Mouse (Mus musculus) CH12.LX (cell line): ENCODE measurements around the gene Hexim2. TPM values are rescaled to one million over a fixed set of nuclear protein-coding genes. Genes with fewer than 3 reads are reported as not detected.

Experiments used
- DNase-seq: peaks from one replicate; pipeline ENCODE4 v3.0.0-alpha.2; 2013; ENCODE audit errors: extremely low read depth
- H3K27ac ChIP-seq: 2 replicates; pipeline ENCODE4 v1.5.1; 2012; ENCODE audit warnings: low read depth, mild to moderate bottlenecking, control low read depth, moderate library complexity; ENCODE audit not compliant: insufficient read depth
- H3K27me3 ChIP-seq: replicated peaks from 2 replicates; pipeline ENCODE3; 2012; ENCODE audit warnings: inconsistent platforms
- H3K36me3 ChIP-seq, 2 experiments: replicated peaks in 1 of 2; 2 replicates each; pipeline versions ENCODE3 to v1.6.1; 2012; ENCODE audit warnings: inconsistent platforms in 1 of 2, low read length in 1 of 2, mild to moderate bottlenecking in 1 of 2, mixed read lengths in 1 of 2, moderate library complexity in 1 of 2; ENCODE audit not compliant: control insufficient read depth in 1 of 2, insufficient read depth in 1 of 2
- H3K4me1 ChIP-seq, 2 experiments: 2 replicates each; pipeline ENCODE4 v1.6.1; 2012; ENCODE audit warnings: inconsistent platforms in 1 of 2, moderate library complexity in 1 of 2; ENCODE audit not compliant: insufficient read depth in 2 of 2, control insufficient read depth in 1 of 2
- H3K4me2 ChIP-seq: 2 replicates; pipeline ENCODE4 v1.6.1; 2012; ENCODE audit warnings: low read depth, mild to moderate bottlenecking, control low read depth; ENCODE audit not compliant: poor library complexity, insufficient read depth, severe bottlenecking
- H3K4me3 ChIP-seq, 3 experiments: fragments of 150-350 bp in 1 of 3; sonication (generic) in 1 of 3; replicated peaks in 1 of 3; 2 replicates each; pipeline versions ENCODE3 to v1.5.1; 2011 to 2012; ENCODE audit warnings: low read depth in 2 of 3, low read length in 2 of 3, mild to moderate bottlenecking in 2 of 3, moderate library complexity in 2 of 3, control low read depth in 1 of 3, improper control_type of control experiment in 1 of 3, inconsistent platforms in 1 of 3, mixed read lengths in 1 of 3; ENCODE audit not compliant: poor library complexity in 1 of 3
- H3K79me2 ChIP-seq: replicated peaks from 2 replicates; pipeline ENCODE4 v1.6.1; 2012; ENCODE audit warnings: mild to moderate bottlenecking, moderate library complexity; ENCODE audit not compliant: control insufficient read depth, poor library complexity, insufficient read depth, severe bottlenecking; ENCODE audit errors: extremely low read depth
- H3K9ac ChIP-seq: 2 replicates; pipeline ENCODE4 v1.6.1; 2012; ENCODE audit warnings: low read depth, mild to moderate bottlenecking, control low read depth, moderate library complexity; ENCODE audit not compliant: insufficient read depth
- H3K9me3 ChIP-seq: replicated peaks from 2 replicates; pipeline ENCODE3; 2012; ENCODE audit warnings: low read length, inconsistent platforms, mixed read lengths
- BHLHE40 ChIP-seq: IDR thresholded peaks from 2 replicates; pipeline ENCODE4 v1.6.1; 2011; ENCODE audit warnings: mild to moderate bottlenecking, low read depth, low read length, improper control_type of control experiment
- CHD1 ChIP-seq: IDR thresholded peaks from 2 replicates; pipeline ENCODE4 v1.6.1; 2012; ENCODE audit warnings: low read depth, low read length, improper control_type of control experiment, inconsistent platforms
- CHD2 ChIP-seq: IDR thresholded peaks from 2 replicates; pipeline ENCODE4 v1.6.1; 2011; ENCODE audit warnings: low read length, improper control_type of control experiment
- ETS1 ChIP-seq: conservative IDR thresholded peaks from 2 replicates; pipeline ENCODE4 v1.6.1; 2012; ENCODE audit warnings: low read depth, mild to moderate bottlenecking, inconsistent platforms, low read length, improper control_type of control experiment, moderate library complexity
- GABPA ChIP-seq: IDR thresholded peaks from 2 replicates; pipeline ENCODE4 v1.6.1; 2012; ENCODE audit warnings: low read depth, low read length, improper control_type of control experiment, inconsistent platforms; ENCODE audit not compliant: insufficient replicate concordance
- IRF4 ChIP-seq: IDR thresholded peaks from 2 replicates; pipeline ENCODE4 v1.6.1; 2014; ENCODE audit warnings: low read depth, mild to moderate bottlenecking, inconsistent platforms, low read length, improper control_type of control experiment
- JUN ChIP-seq: IDR thresholded peaks from 2 replicates; pipeline ENCODE4 v1.6.1; 2011; ENCODE audit warnings: low read depth, mild to moderate bottlenecking, low read length, improper control_type of control experiment, moderate library complexity; ENCODE audit not compliant: insufficient read depth
- JUND ChIP-seq: conservative IDR thresholded peaks from 2 replicates; pipeline ENCODE4 v1.6.1; 2011; ENCODE audit warnings: low read depth, low read length, improper control_type of control experiment
- MAFK ChIP-seq: IDR thresholded peaks from 2 replicates; pipeline ENCODE4 v1.6.1; 2011; ENCODE audit warnings: low read length, improper control_type of control experiment; ENCODE audit not compliant: insufficient replicate concordance
- MAX ChIP-seq: IDR thresholded peaks from 2 replicates; pipeline ENCODE4 v1.6.1; 2011; ENCODE audit warnings: low read length, improper control_type of control experiment
- MAZ ChIP-seq: IDR thresholded peaks from 2 replicates; pipeline ENCODE4 v1.6.1; 2012; ENCODE audit warnings: low read depth, mild to moderate bottlenecking, inconsistent platforms, low read length, improper control_type of control experiment, moderate library complexity
- MEF2A ChIP-seq: IDR thresholded peaks from 2 replicates; pipeline ENCODE4 v1.6.1; 2014; ENCODE audit warnings: low read depth, mild to moderate bottlenecking, inconsistent platforms, low read length, improper control_type of control experiment, borderline replicate concordance
- MXI1 ChIP-seq: IDR thresholded peaks from 2 replicates; pipeline ENCODE4 v1.6.1; 2011; ENCODE audit warnings: mild to moderate bottlenecking, low read depth, low read length, improper control_type of control experiment
- MYC ChIP-seq: IDR thresholded peaks from 2 replicates; pipeline ENCODE4 v1.6.1; 2011; ENCODE audit warnings: low read depth, mild to moderate bottlenecking, improper control_type of control experiment, low read length
- PAX5 ChIP-seq: IDR thresholded peaks from 2 replicates; pipeline ENCODE4 v1.6.1; 2012; ENCODE audit warnings: low read length, inconsistent platforms, mixed read lengths
- RCOR1 ChIP-seq: conservative IDR thresholded peaks from 2 replicates; pipeline ENCODE4 v1.6.1; 2012; ENCODE audit warnings: low read depth, mild to moderate bottlenecking, inconsistent platforms, low read length, improper control_type of control experiment
- SIN3A ChIP-seq: IDR thresholded peaks from 2 replicates; pipeline ENCODE4 v1.6.1; 2012; ENCODE audit warnings: low read length, improper control_type of control experiment, inconsistent platforms
- SMC3 ChIP-seq: IDR thresholded peaks from 2 replicates; pipeline ENCODE4 v1.6.1; 2011; ENCODE audit warnings: low read depth, low read length, improper control_type of control experiment
- TBP ChIP-seq: conservative IDR thresholded peaks from 2 replicates; pipeline ENCODE4 v1.6.1; 2011; ENCODE audit warnings: low read depth, low read length, improper control_type of control experiment
- UBTF ChIP-seq: IDR thresholded peaks from 2 replicates; pipeline ENCODE4 v1.6.1; 2012; ENCODE audit warnings: low read depth, mild to moderate bottlenecking, inconsistent platforms, low read length, improper control_type of control experiment, moderate library complexity
- USF1 ChIP-seq: IDR thresholded peaks from 2 replicates; pipeline ENCODE4 v1.6.1; 2014; ENCODE audit warnings: low read depth, mild to moderate bottlenecking, inconsistent platforms, low read length, improper control_type of control experiment
- USF2 ChIP-seq: conservative IDR thresholded peaks from 2 replicates; pipeline ENCODE4 v1.6.1; 2011; ENCODE audit warnings: low read depth, low read length, improper control_type of control experiment
- ZKSCAN1 ChIP-seq: IDR thresholded peaks from 2 replicates; pipeline ENCODE4 v1.6.1; 2012; ENCODE audit warnings: low read depth, inconsistent platforms, low read length, improper control_type of control experiment, borderline replicate concordance
- ZMIZ1 ChIP-seq: IDR thresholded peaks from 2 replicates; pipeline ENCODE4 v1.6.1; 2012; ENCODE audit warnings: low read depth, mild to moderate bottlenecking, inconsistent platforms, low read length, improper control_type of control experiment
- ZNF384 ChIP-seq: IDR thresholded peaks from 2 replicates; pipeline ENCODE4 v1.6.1; 2012; ENCODE audit warnings: low read depth, low read length, improper control_type of control experiment, inconsistent platforms
- dilution Hi-C: fragments of 300-500 bp; cut with MboI; formaldehyde crosslinking; loops from 2 replicates; pipeline ENCODE4 v1.14.3; 2020; ENCODE audit warnings: low sequenced_read_pairs; ENCODE audit not compliant: extremely low pct_unique_long_range_greater_than_20kb, extremely low pct_ligation_motif_present
- in situ Hi-C: fragments of 300-500 bp; cut with MboI; formaldehyde crosslinking; loops from 3 replicates; pipeline ENCODE4 v1.14.3; 2019; ENCODE audit warnings: low sequenced_read_pairs, low pct_ligation_motif_present, low pct_unique_long_range_greater_than_20kb, mixed read lengths
- polyA plus RNA-seq: library from polyadenylated mRNA; unstranded; fragments of >175 nt; gene quantifications from 2 replicates; pipeline ENCODE4 v1.2.1, GENCODE M21; 2012; ENCODE audit warnings: low read depth; ENCODE audit not compliant: insufficient read length
- total RNA-seq, 2 experiments: library from RNA; depleted of rRNA; stranded (reverse); fragments of 300-350 nt in 1 of 2; fragments of >200 nt in 1 of 2; gene quantifications; 2 replicates each; pipeline ENCODE4 v1.2.3; 2012 to 2014

The Hexim2 gene
- total and polyA plus RNA-seq, 3 experiments: 27.0 to 33.3 (median 28.8) TPM

- TF ChIP-seq USF1: no peak
- peak; percentile 94 for TF ChIP-seq SIN3A
- TF ChIP-seq TBP: peak; percentile 98
- peak; percentile 93 for TF ChIP-seq BHLHE40
- peak; percentile 92 for TF ChIP-seq MEF2A
- TF ChIP-seq ZNF384: peak; percentile 30; the same call in 1 of the 2 replicates
- no peak for TF ChIP-seq PAX5
- peak; percentile 20 for TF ChIP-seq SMC3
- peak; percentile 70; the same call in 1 of the 2 replicates for TF ChIP-seq MAFK
- TF ChIP-seq RCOR1: peak; percentile 96
- peak; percentile 84 for TF ChIP-seq UBTF
- TF ChIP-seq MAX: peak; percentile 78
- peak; percentile 100 for TF ChIP-seq ZMIZ1
- peak; percentile 32; the same call in 1 of the 2 replicates for TF ChIP-seq MXI1
- TF ChIP-seq CHD2: peak; percentile 95
- TF ChIP-seq MYC: 0 out of 2 replicates have a peak, but pooled peaks have one; percentile 62
- peak; percentile 42 for TF ChIP-seq JUN
- no peak; the same call in 1 of the 2 replicates for TF ChIP-seq ZKSCAN1
- TF ChIP-seq ETS1: peak; percentile 91
- TF ChIP-seq USF2: no peak
Observed at GRCm38 (mm10) chr11:103093862-103094833, 38.1 kb upstream of the Hexim2 start (continued).

- dilution Hi-C loops (no loop called here), in situ Hi-C loops (no loop called here)
- DNase-seq: no peak
- H3K4me1 ChIP-seq: peaks cover 41 to 62% of the 10 kb centered on the region in 2 experiments
- no peaks in the 10 kb centered on the region for H3K27me3 ChIP-seq
- peak overlapping the region; percentile 99 for H3K27ac ChIP-seq
- peak overlapping the region; percentile 53 for H3K9ac ChIP-seq
- no peak overlapping the region for H3K4me3 ChIP-seq
- TF ChIP-seq CHD1 (peak; percentile 42; the same call in 1 of the 2 replicates), CHD2 (no peak; the same call in 1 of the 2 replicates), USF1 (no peak), GABPA (no peak), JUND (no peak), IRF4 (no peak), MEF2A (no peak), MAFK (peak; percentile 46; the same call in 1 of the 2 replicates), ETS1 (no peak), SMC3 (no peak), MAZ (no peak)
- TF ChIP-seq, all 38 proteins: peak for 2
- Histone ChIP-seq H3K79me2 (peaks cover 17% of the 10 kb centered on the region), H3K9me3 (no peaks in the 10 kb centered on the region), H3K4me2 (peak overlapping the region; percentile 54), H3K36me3 (peaks cover 3 to 30% of the 10 kb centered on the region in 2 experiments)
Observed at GRCm38 (mm10) chr11:103095107-103095670, 37.0 kb upstream of the Hexim2 start.
